Mouse (Mus musculus) kidney, postnatal 0 days (tissue): ENCODE measurements around the gene Lima1. TPM values are rescaled to one million over a fixed set of nuclear protein-coding genes. Genes with fewer than 3 reads are reported as not detected.
"Not testable (repeated sequence)": the region's sequence is repeated elsewhere in the genome, so short reads cannot be mapped to it uniquely, and the experiment has no call there.

Experiments used
- ATAC-seq: fragments of 200-750 bp; cut with Nextera tagmentation; replicated peaks from 2 replicates; pipeline ENCODE4 v1.8.0; 2017; ENCODE audit warnings: low read depth, moderate number of reproducible peaks, moderate TSS enrichment, moderate library complexity; ENCODE audit not compliant: low FRiP score
- DNase-seq: peaks from one replicate; pipeline ENCODE4 v3.0.0-alpha.2; 2016; ENCODE audit warnings: low spot score
- H3K27ac ChIP-seq: fragments of 300-500 bp; sonication (generic); 2 replicates; pipeline ENCODE4 v1.5.1; 2014; ENCODE audit warnings: mild to moderate bottlenecking
- H3K27me3 ChIP-seq: fragments of 300-500 bp; sonication (generic); 2 replicates; pipeline ENCODE4 v1.6.1; 2014; ENCODE audit warnings: low read length, mixed read lengths; ENCODE audit not compliant: insufficient read depth
- H3K36me3 ChIP-seq: fragments of 300-500 bp; sonication (generic); 2 replicates; pipeline ENCODE4 v1.6.1; 2014; ENCODE audit warnings: low read length, mixed read lengths; ENCODE audit not compliant: insufficient read depth
- H3K4me1 ChIP-seq: fragments of 300-500 bp; sonication (generic); replicated peaks from 2 replicates; pipeline ENCODE4 v1.6.1; 2014; ENCODE audit warnings: antibody characterized with exemption, low read length, mixed read lengths; ENCODE audit not compliant: insufficient read depth
- H3K4me2 ChIP-seq: fragments of 300-500 bp; sonication (generic); 2 replicates; pipeline ENCODE4 v1.6.1; 2014; ENCODE audit warnings: mild to moderate bottlenecking, low read length, moderate library complexity, mixed read lengths
- H3K4me3 ChIP-seq: fragments of 300-500 bp; sonication (generic); replicated peaks from 2 replicates; pipeline ENCODE4 v1.5.1; 2014; ENCODE audit warnings: low read depth, low read length
- H3K9ac ChIP-seq: fragments of 300-500 bp; sonication (generic); 2 replicates; pipeline ENCODE4 v1.6.1; 2014; ENCODE audit warnings: low read depth, low read length
- H3K9me3 ChIP-seq: fragments of 300-500 bp; sonication (generic); replicated peaks from 2 replicates; pipeline ENCODE4 v1.6.1; 2016; ENCODE audit warnings: low read length, inconsistent platforms, mixed read lengths
- CTCF ChIP-seq: IDR thresholded peaks from 2 replicates; pipeline ENCODE4 v1.5.1; 2016; ENCODE audit warnings: antibody characterized with exemption, low read depth, mild to moderate bottlenecking, moderate library complexity
- WGBS: fragments of 180-500 bp; shearing (Covaris S2); extraction: QIAGEN DNeasy Blood & Tissue Kit; methylation state at CpG from one replicate; pipeline ENCODE4 v1.1.7; 2014; 5-methylcytosine and 5-hydroxymethylcytosine counted together
- polyA plus RNA-seq: library from polyadenylated mRNA; unstranded; fragments of >200 nt; fragmentation: Nextera tagmentation; extraction: Ambion mirVana; gene quantifications from 2 replicates; pipeline ENCODE4 v1.2.1, GENCODE M21; 2015

Lima1 gene
- polyA plus RNA-seq, 1 experiment from 2014 or later, result 42.8 TPM

GRCm38 (mm10) chr15:99891355-99891754 is 16.1 kb upstream of the Lima1 start:
- no peak overlapping the region for H3K27ac ChIP-seq
- no peak for TF ChIP-seq CTCF
- WGBS, result 92% methylated on average over 1 of the region's 3 CpGs
- no peaks in the 10 kb centered on the region for H3K27me3 ChIP-seq
- no peak overlapping the region for H3K4me3 ChIP-seq
- H3K9me3 ChIP-seq, result no peaks in the 10 kb centered on the region
- peaks cover 9% of the 10 kb centered on the region for H3K4me1 ChIP-seq
- DNase-seq (no peak), ATAC-seq (no peak)
- no peaks in the 10 kb centered on the region for H3K36me3 ChIP-seq
- H3K4me2 ChIP-seq, result no peak overlapping the region
- no peak overlapping the region for H3K9ac ChIP-seq

GRCm38 (mm10) chr15:99890412-99891236 is 15.4 kb upstream of the Lima1 start:
- Histone ChIP-seq H3K4me3 (no peak overlapping the region), H3K9ac (0 out of 2 replicates have a peak overlapping the region, but pooled peaks have one; percentile 37)
- TF ChIP-seq CTCF, result no peak

GRCm38 (mm10) chr15:99889275-99889874 is 14.1 kb upstream of the Lima1 start:
- H3K4me1 ChIP-seq, result peaks cover 9% of the 10 kb centered on the region
- 37% methylated on average over 8 of the region's 8 CpGs for WGBS
- no peak overlapping the region for H3K4me3 ChIP-seq
- peak overlapping the region; percentile 4; the same call in 1 of the 2 replicates for H3K4me2 ChIP-seq
- no peaks in the 10 kb centered on the region for H3K27me3 ChIP-seq
- H3K27ac ChIP-seq, result peak overlapping the region; percentile 52; the same call in 1 of the 2 replicates
- no peaks in the 10 kb centered on the region for H3K36me3 ChIP-seq
- DNase-seq (peak; percentile 65), ATAC-seq (no peak)
- TF ChIP-seq CTCF, result no peak
- H3K9me3 ChIP-seq, result no peaks in the 10 kb centered on the region
- H3K9ac ChIP-seq, result no peak overlapping the region

More at GRCm38 (mm10) chr15:99890412-99891236, 15.4 kb upstream of the Lima1 start:
- H3K9me3 ChIP-seq, result no peaks in the 10 kb centered on the region
- peak overlapping the region; percentile 76 for H3K27ac ChIP-seq
- 18% methylated on average over 19 of the region's 19 CpGs for WGBS
- H3K4me1 ChIP-seq, result peaks cover 9% of the 10 kb centered on the region
- DNase-seq (peak; percentile 53), ATAC-seq (peak; percentile 77)
- H3K36me3 ChIP-seq, result no peaks in the 10 kb centered on the region
- H3K4me2 ChIP-seq, result peak overlapping the region; percentile 46
- no peaks in the 10 kb centered on the region for H3K27me3 ChIP-seq

- H3K27ac ChIP-seq, H3K4me3 ChIP-seq, ATAC-seq, H3K9ac ChIP-seq, H3K36me3 ChIP-seq, H3K4me1 ChIP-seq, H3K9me3 ChIP-seq, DNase-seq, H3K4me2 ChIP-seq, H3K27me3 ChIP-seq: not testable (repeated sequence)
- 100% methylated on average over 2 of the region's 2 CpGs for WGBS
Observed at GRCm38 (mm10) chr15:99887130-99887529, 11.9 kb upstream of the Lima1 start.

GRCm38 (mm10) chr15:99884038-99884437 is 8.8 kb upstream of the Lima1 start:
- ATAC-seq, result no peak
- no peak for TF ChIP-seq CTCF
- H3K4me1 ChIP-seq, result no peaks in the 10 kb centered on the region
- 87% methylated on average over 12 of the region's 12 CpGs for WGBS
- no peak for DNase-seq
- no peaks in the 10 kb centered on the region for H3K9me3 ChIP-seq
- H3K27me3 ChIP-seq, result no peaks in the 10 kb centered on the region
- H3K27ac ChIP-seq, result no peak overlapping the region
- no peak overlapping the region for H3K9ac ChIP-seq
- H3K4me3 ChIP-seq, result no peak overlapping the region
- no peak overlapping the region for H3K4me2 ChIP-seq
- H3K36me3 ChIP-seq, result no peaks in the 10 kb centered on the region

- no peak for TF ChIP-seq CTCF
- no peaks in the 10 kb centered on the region for H3K36me3 ChIP-seq
- 0 out of 2 replicates have a peak overlapping the region, but pooled peaks have one; percentile 31 for H3K9ac ChIP-seq
- H3K4me2 ChIP-seq, result no peak overlapping the region
- H3K4me3 ChIP-seq, result no peak overlapping the region
- no peaks in the 10 kb centered on the region for H3K27me3 ChIP-seq
- peaks cover 6% of the 10 kb centered on the region; the same call in 1 of the 2 replicates for H3K4me1 ChIP-seq
- no peaks in the 10 kb centered on the region for H3K9me3 ChIP-seq
- H3K27ac ChIP-seq, result no peak overlapping the region
- 37% methylated on average over 5 of the region's 5 CpGs for WGBS
- DNase-seq (peak; percentile 73), ATAC-seq (no peak)
Observed at GRCm38 (mm10) chr15:99878541-99878940, 3.3 kb upstream of the Lima1 start.
